Mouse (Mus musculus): ENCODE results near the gene Abcd3.

- no peak for TF ChIP-seq CTCF (IDR thresholded peaks at IDR 0.05; ENCODE audit: low read depth)
- TF ChIP-seq EP300 (optimal IDR thresholded peaks at IDR 0.05), result no peak
These were observed 101.3 kb downstream of the Abcd3 start for GRCm38 (mm10) chr3:121713816-121714215.

All from stomach, postnatal 0 days (tissue).